Mouse (Mus musculus) olfactory bulb, adult 2 months (tissue): Measurements from ENCODE around the gene 1700013G24Rik. TPM values are rescaled to one million over a fixed set of nuclear protein-coding genes. Genes with fewer than 3 reads are reported as not detected.

Source experiments
- H3K27ac ChIP-seq: fragments of 200-500 bp; 2 replicates; pipeline ENCODE4 v1.5.1; 2012; ENCODE audit warnings: low read depth, low read length; ENCODE audit not compliant: insufficient read depth
- H3K4me1 ChIP-seq: fragments of 200-500 bp; 2 replicates; pipeline ENCODE4 v1.6.1; 2012; ENCODE audit warnings: low read length; ENCODE audit not compliant: control insufficient read depth, insufficient read depth
- H3K4me3 ChIP-seq: fragments of 200-500 bp; 2 replicates; pipeline ENCODE4 v1.5.1; 2012; ENCODE audit warnings: mild to moderate bottlenecking, low read depth, low read length, moderate library complexity; ENCODE audit not compliant: insufficient read depth
- CTCF ChIP-seq: fragments of 200-500 bp; IDR thresholded peaks from 2 replicates; pipeline ENCODE4 v1.5.1; 2012; ENCODE audit warnings: low read depth, mild to moderate bottlenecking, low read length, moderate library complexity; ENCODE audit not compliant: insufficient read depth
- POLR2A ChIP-seq: fragments of 200-500 bp; IDR thresholded peaks from 2 replicates; pipeline ENCODE4 v1.6.1; 2012; ENCODE audit warnings: mild to moderate bottlenecking, low read depth, low read length, moderate library complexity; ENCODE audit not compliant: insufficient read depth
- WGBS: fragments of 180-500 bp; shearing (Covaris S2); methylation state at CpG from one replicate; pipeline ENCODE4 v1.1.7; 2018; 5-methylcytosine and 5-hydroxymethylcytosine counted together
- polyA plus RNA-seq: library from polyadenylated mRNA; stranded (reverse); fragments of >200 nt; gene quantifications from 2 replicates; pipeline ENCODE4 v1.2.4, GENCODE M21; 2012; ENCODE audit warnings: low replicate concordance; ENCODE audit not compliant: missing spikeins, insufficient read depth, insufficient read length

1700013G24Rik gene
- polyA plus RNA-seq, 1 experiment: not detected

DNA sequence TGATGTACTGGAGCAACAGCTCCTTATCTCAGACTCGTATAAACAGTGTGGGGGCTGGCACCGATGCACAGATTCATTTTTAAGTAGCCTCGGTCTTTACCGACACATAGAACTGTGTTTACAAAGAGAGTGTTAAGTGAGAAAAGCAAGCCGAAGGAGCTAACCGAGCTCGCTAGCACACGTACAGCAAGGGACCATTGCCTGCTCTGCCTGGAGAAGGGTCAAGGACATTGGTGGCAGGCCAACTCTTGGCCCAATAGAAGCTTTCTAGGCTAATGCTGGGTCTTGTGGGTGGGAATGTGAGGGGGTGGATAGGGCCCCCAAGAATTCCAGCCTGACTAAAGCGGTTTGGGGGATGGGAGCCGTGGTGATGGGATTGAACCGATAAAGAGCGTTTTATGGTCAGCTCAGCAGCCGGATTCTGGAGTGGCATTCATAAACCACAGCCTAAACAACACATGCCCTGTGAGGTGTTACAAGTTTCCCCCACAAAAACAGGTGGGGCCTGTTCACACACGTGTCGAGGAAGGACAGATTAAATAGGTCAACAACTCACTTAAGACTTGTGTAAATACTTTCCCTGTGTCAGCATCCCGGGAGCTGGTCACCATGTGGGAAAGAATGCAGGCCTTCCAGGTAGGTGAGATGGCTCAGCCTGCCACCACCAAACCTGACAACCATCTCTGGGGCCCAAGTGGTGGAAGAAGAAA lies 9.1 kb downstream of the 1700013G24Rik start:
- no peak overlapping the region for H3K4me3 ChIP-seq
- WGBS: 91% methylated on average over 16 of the region's 16 CpGs
- H3K27ac ChIP-seq: no peak overlapping the region
- 0 out of 2 replicates have a peak, but pooled peaks cover 3% of the 10 kb centered on the region for H3K4me1 ChIP-seq
- no peak for TF ChIP-seq POLR2A
- TF ChIP-seq CTCF: no peak

DNA sequence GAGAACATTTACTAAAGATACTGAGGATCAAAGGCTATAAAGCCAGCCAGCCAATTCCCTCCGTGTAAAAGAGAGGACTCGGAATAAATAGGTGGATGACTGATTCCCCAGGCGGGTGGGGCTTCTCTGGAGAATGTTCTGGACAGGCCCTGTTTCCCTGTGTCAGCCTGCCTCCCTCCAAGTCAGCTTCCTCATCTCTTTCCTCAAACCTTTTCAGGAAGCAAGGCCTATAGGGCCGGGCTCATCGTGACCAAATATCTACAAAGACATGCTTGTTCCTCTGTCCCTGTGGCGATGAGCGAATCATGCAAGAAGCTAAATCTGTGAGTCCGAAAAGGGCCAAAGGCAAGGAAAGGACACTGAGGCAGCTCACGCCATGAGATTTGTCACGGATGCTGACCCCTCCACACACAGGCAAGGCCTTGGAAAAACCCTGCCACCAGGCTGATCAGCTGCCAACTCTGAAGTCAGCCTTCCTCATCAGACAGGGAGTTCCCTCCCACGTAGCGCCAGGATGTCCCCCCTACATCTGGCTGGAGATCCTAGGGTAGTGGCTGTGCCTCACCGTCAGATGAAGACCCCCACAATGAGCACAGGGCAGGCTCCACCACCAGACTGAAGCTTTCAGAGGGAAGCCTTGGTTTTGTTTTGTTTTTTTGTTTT lies 12.2 kb downstream of the 1700013G24Rik start:
- H3K4me3 ChIP-seq: no peak overlapping the region
- 78% methylated on average over 13 of the region's 13 CpGs for WGBS
- TF ChIP-seq POLR2A (no peak), CTCF (no peak)
- H3K4me1 ChIP-seq: peaks cover 16% of the 10 kb centered on the region
- H3K27ac ChIP-seq: no peak overlapping the region

DNA sequence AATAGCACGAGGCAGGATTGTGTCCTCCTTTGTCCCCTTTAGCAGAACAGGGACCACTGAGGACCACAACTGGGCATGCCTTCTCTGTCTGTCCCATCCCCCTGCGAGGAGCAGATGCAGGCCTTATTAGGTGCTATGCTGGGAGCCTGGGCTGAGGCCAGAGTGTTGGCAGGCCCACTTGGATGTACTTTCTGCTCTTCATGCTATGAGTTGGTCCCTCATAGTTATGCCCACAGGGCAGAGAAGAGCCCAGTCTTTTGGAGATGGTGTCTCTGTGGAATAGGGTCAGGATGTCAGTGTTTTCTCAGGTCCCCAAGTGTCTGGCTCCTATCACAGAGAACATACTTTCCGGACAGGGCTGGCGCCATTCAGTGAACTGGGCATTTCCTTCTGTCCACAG lies 13.9 kb downstream of the 1700013G24Rik start:
- peaks cover 16% of the 10 kb centered on the region for H3K4me1 ChIP-seq
- no peak overlapping the region for H3K4me3 ChIP-seq
- H3K27ac ChIP-seq: no peak overlapping the region
- 88% methylated on average over 4 of the region's 4 CpGs for WGBS
- TF ChIP-seq CTCF (no peak), POLR2A (no peak)

DNA sequence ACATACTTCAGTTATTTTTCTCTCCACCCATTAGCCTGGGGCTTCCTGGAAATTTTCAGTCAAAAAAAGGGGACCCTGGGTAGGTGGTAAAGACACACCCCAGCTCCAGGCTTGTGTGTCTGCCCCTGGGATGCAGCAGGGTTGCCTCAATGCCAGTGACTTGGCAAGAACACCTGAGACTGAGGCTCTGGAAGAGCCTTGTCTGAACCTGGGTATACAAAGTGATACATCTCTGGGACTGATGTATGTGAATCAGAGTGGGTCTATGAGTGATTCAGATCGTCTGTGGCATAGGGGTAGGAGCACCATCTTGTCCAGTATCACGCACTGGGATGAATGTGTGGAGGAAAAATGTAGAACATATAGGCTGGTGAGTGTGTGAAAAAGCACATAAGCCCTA lies 14.4 kb downstream of the 1700013G24Rik start:
- Histone ChIP-seq H3K27ac (no peak overlapping the region), H3K4me3 (no peak overlapping the region), H3K4me1 (peaks cover 16% of the 10 kb centered on the region)
- WGBS: 90% methylated on average over 2 of the region's 2 CpGs
- TF ChIP-seq POLR2A (no peak), CTCF (no peak)

GRCm38 (mm10) chr4:137468260-137469080 lies 15.4 kb downstream of the 1700013G24Rik start, which contains the start of gene Hspg2:
TSS of gene Hspg2 (plus strand) at chr4:137468769.
- WGBS: 2% methylated on average over 67 of the region's 72 CpGs
- H3K4me3 ChIP-seq: peak within 1 kb of the TSS; percentile 54
- no peak within 1 kb of the TSS for H3K27ac ChIP-seq
- no peak for TF ChIP-seq CTCF
- H3K4me1 ChIP-seq: peaks cover 16% of the 10 kb centered on the region

DNA sequence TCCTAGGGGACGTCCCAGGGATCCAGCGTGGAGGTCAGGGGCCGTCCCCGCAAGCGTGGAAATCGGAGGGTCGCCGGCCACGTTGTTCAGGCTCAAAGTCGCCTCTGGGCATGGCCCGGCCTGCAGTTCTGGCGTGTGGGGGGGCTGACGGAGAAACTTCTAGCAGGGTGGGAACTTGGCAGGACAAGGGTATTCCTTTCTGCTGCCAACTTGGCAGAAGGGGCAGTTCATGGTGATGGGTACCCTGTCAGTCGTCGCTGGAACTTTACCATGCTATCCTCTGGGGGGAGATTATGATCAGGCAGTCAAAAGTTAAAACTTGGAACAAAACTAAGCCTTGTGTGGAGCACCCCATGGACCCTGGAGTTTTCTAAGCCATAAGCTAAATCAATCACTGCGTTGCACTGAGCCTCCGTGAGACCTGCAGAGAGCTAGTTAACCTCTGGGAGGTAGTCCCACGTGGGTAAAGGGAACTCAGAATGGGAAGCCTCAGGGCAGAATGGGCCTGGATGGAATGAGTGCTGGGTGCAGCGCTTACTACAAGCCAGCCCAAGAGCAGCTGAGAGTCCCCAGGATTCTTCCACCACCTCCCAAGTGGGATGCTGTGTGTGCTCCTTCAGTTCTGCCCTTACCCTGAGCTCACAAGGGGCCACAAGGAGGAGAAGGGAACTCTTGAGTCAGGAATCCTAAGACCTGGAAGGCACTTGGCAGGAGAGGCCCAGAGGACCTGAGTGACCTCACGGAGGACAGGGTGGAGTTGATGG lies 16.2 kb downstream of the 1700013G24Rik start:
- Histone ChIP-seq H3K27ac (no peak overlapping the region), H3K4me3 (peak overlapping the region; percentile 54), H3K4me1 (peaks cover 16% of the 10 kb centered on the region)
- TF ChIP-seq POLR2A: no peak
- TF ChIP-seq CTCF: no peak
- WGBS: 15% methylated on average over 20 of the region's 20 CpGs

GRCm38 (mm10) chr4:137469845-137470692 lies 17.0 kb downstream of the 1700013G24Rik start:
- Histone ChIP-seq H3K4me1 (peaks cover 16% of the 10 kb centered on the region), H3K4me3 (no peak overlapping the region), H3K27ac (no peak overlapping the region)
- TF ChIP-seq POLR2A: no peak
- WGBS: 76% methylated on average over 15 of the region's 15 CpGs
